Mouse (Mus musculus): ENCODE measurements around the gene Uevld. TPM values are rescaled to one million over a fixed set of nuclear protein-coding genes. Genes with fewer than 3 reads are reported as not detected.

Uevld gene
- 0.58 and 0.95 TPM in 2 replicates for polyA plus RNA-seq (2012; rRNA removed)

- no peaks in the 10 kb centered on the region for H3K27me3 ChIP-seq (ENCODE audit: control insufficient read depth, insufficient read depth, low read length)
- peaks cover 5% of the 10 kb centered on the region for H3K4me1 ChIP-seq (ENCODE audit: control insufficient read depth, insufficient read depth, insufficient read length, low read length)
- peak within 1 kb of the TSS; percentile 85 for H3K4me3 ChIP-seq (ENCODE audit: low read depth, low read length)
- WGBS = under 1% methylated on average over 51 of the region's 51 CpGs
- no peak for TF ChIP-seq CTCF (IDR thresholded peaks at IDR 0.05; ENCODE audit: extremely low read depth, insufficient read length, insufficient replicate concordance, low read depth, low read length)
- 0 out of 2 replicates have a peak, but pooled peaks have one; percentile 6 for TF ChIP-seq POLR2A (IDR thresholded peaks at IDR 0.05; ENCODE audit: low read depth, low read length)
- peaks cover 9% of the 10 kb centered on the region for H3K36me3 ChIP-seq (ENCODE audit: control insufficient read depth, insufficient read depth, low read length)
- peak within 1 kb of the TSS; percentile 15; the same call in 1 of the 2 replicates for H3K27ac ChIP-seq (ENCODE audit: insufficient read depth, low read depth, low read length)
Observed at GRCm38 (mm10) chr7:46957831-46958691, at the start of gene Uevld. Uevld (minus strand) TSS chr7:46958527.

GRCm38 (mm10) chr7:47007818-47008167, 49.5 kb upstream of the Uevld start:
- WGBS = under 1% methylated on average over 25 of the region's 25 CpGs
- TF ChIP-seq CTCF (IDR thresholded peaks at IDR 0.05; ENCODE audit: extremely low read depth, insufficient read length, insufficient replicate concordance, low read depth, low read length) (peak; percentile 38; the same call in 1 of the 2 replicates), POLR2A (IDR thresholded peaks at IDR 0.05; ENCODE audit: low read depth, low read length) (no peak)
- peak overlapping the region; percentile 87 for H3K27ac ChIP-seq (ENCODE audit: insufficient read depth, low read depth, low read length)
- no peaks in the 10 kb centered on the region for H3K27me3 ChIP-seq (ENCODE audit: control insufficient read depth, insufficient read depth, low read length)
- peak overlapping the region; percentile 76 for H3K4me3 ChIP-seq (ENCODE audit: low read depth, low read length)
- H3K36me3 ChIP-seq (ENCODE audit: control insufficient read depth, insufficient read depth, low read length) = no peaks in the 10 kb centered on the region
- H3K4me1 ChIP-seq (ENCODE audit: control insufficient read depth, insufficient read depth, insufficient read length, low read length) = peaks cover 7% of the 10 kb centered on the region; the same call in 1 of the 2 replicates

- Histone ChIP-seq H3K27me3 (ENCODE audit: control insufficient read depth, insufficient read depth, low read length) (no peaks in the 10 kb centered on the region), H3K4me1 (ENCODE audit: control insufficient read depth, insufficient read depth, insufficient read length, low read length) (peaks cover 7% of the 10 kb centered on the region; the same call in 1 of the 2 replicates), H3K27ac (ENCODE audit: insufficient read depth, low read depth, low read length) (peak overlapping the region; percentile 87), H3K36me3 (ENCODE audit: control insufficient read depth, insufficient read depth, low read length) (no peaks in the 10 kb centered on the region), H3K4me3 (ENCODE audit: low read depth, low read length) (peak overlapping the region; percentile 76)
- WGBS = 6% methylated on average over 21 of the region's 21 CpGs
- TF ChIP-seq CTCF (IDR thresholded peaks at IDR 0.05; ENCODE audit: extremely low read depth, insufficient read length, insufficient replicate concordance, low read depth, low read length) = no peak
- no peak for TF ChIP-seq POLR2A (IDR thresholded peaks at IDR 0.05; ENCODE audit: low read depth, low read length)
Observed at GRCm38 (mm10) chr7:47007109-47007780, 48.9 kb upstream of the Uevld start.

GRCm38 (mm10) chr7:47003411-47004115, 45.2 kb upstream of the Uevld start:
- Histone ChIP-seq H3K4me3 (ENCODE audit: low read depth, low read length) (no peak overlapping the region), H3K4me1 (ENCODE audit: control insufficient read depth, insufficient read depth, insufficient read length, low read length) (peaks cover 4% of the 10 kb centered on the region; the same call in 1 of the 2 replicates), H3K27me3 (ENCODE audit: control insufficient read depth, insufficient read depth, low read length) (no peaks in the 10 kb centered on the region), H3K36me3 (ENCODE audit: control insufficient read depth, insufficient read depth, low read length) (peaks cover 3% of the 10 kb centered on the region), H3K27ac (ENCODE audit: insufficient read depth, low read depth, low read length) (no peak overlapping the region)
- WGBS = 83% methylated on average over 3 of the region's 3 CpGs
- TF ChIP-seq POLR2A (IDR thresholded peaks at IDR 0.05; ENCODE audit: low read depth, low read length) (no peak), CTCF (IDR thresholded peaks at IDR 0.05; ENCODE audit: extremely low read depth, insufficient read length, insufficient replicate concordance, low read depth, low read length) (no peak)

GRCm38 (mm10) chr7:47001900-47002275, 43.6 kb upstream of the Uevld start:
- Histone ChIP-seq H3K36me3 (ENCODE audit: control insufficient read depth, insufficient read depth, low read length) (peaks cover 20% of the 10 kb centered on the region), H3K4me3 (ENCODE audit: low read depth, low read length) (no peak overlapping the region), H3K27me3 (ENCODE audit: control insufficient read depth, insufficient read depth, low read length) (no peaks in the 10 kb centered on the region), H3K27ac (ENCODE audit: insufficient read depth, low read depth, low read length) (no peak overlapping the region), H3K4me1 (ENCODE audit: control insufficient read depth, insufficient read depth, insufficient read length, low read length) (peaks cover 4% of the 10 kb centered on the region; the same call in 1 of the 2 replicates)
- TF ChIP-seq CTCF (IDR thresholded peaks at IDR 0.05; ENCODE audit: extremely low read depth, insufficient read length, insufficient replicate concordance, low read depth, low read length) (no peak), POLR2A (IDR thresholded peaks at IDR 0.05; ENCODE audit: low read depth, low read length) (no peak)
- 85% methylated on average over 4 of the region's 4 CpGs for WGBS

- Histone ChIP-seq H3K27ac (ENCODE audit: insufficient read depth, low read depth, low read length) (no peak overlapping the region), H3K27me3 (ENCODE audit: control insufficient read depth, insufficient read depth, low read length) (no peaks in the 10 kb centered on the region), H3K36me3 (ENCODE audit: control insufficient read depth, insufficient read depth, low read length) (peaks cover 23% of the 10 kb centered on the region), H3K4me3 (ENCODE audit: low read depth, low read length) (no peak overlapping the region), H3K4me1 (ENCODE audit: control insufficient read depth, insufficient read depth, insufficient read length, low read length) (peaks cover 4% of the 10 kb centered on the region; the same call in 1 of the 2 replicates)
- TF ChIP-seq CTCF (IDR thresholded peaks at IDR 0.05; ENCODE audit: extremely low read depth, insufficient read length, insufficient replicate concordance, low read depth, low read length) = no peak
- no peak for TF ChIP-seq POLR2A (IDR thresholded peaks at IDR 0.05; ENCODE audit: low read depth, low read length)
- WGBS = 62% methylated on average over 5 of the region's 5 CpGs
Observed at GRCm38 (mm10) chr7:47001125-47001899, 43.0 kb upstream of the Uevld start.
